Mouse (Mus musculus): ENCODE results near the gene Klf12. TPM values are rescaled to one million over a fixed set of nuclear protein-coding genes. Genes with fewer than 3 reads are reported as not detected.

The Klf12 gene
- polyA plus RNA-seq, 2 experiments, result 2.8 to 3.2 TPM

- Histone ChIP-seq H3K27ac (no peak overlapping the region; the same call in 1 of the 2 replicates), H3K4me3 (ENCODE audit: insufficient read depth in 1 of 2, low read depth in 2 of 2, low read length in 2 of 2) (peak overlapping the region; percentile 45 to 47), H3K36me3 (replicated peaks; ENCODE audit: control insufficient read depth, insufficient read depth, low read depth) (no peaks in the 10 kb centered on the region), H3K4me2 (ENCODE audit: low read depth) (peak overlapping the region; percentile 58), H3K9ac (replicated peaks) (peak overlapping the region; percentile 41; the same call in 1 of the 2 replicates), H3K4me1 (replicated peaks; ENCODE audit: control insufficient read depth in 2 of 2, insufficient read depth in 2 of 2, low read length in 1 of 2) (no peaks in the 10 kb centered on the region; a peak in 1 of 4 replicates), H3K9me3 (ENCODE audit: control insufficient read depth, low read length) (no peaks in the 10 kb centered on the region), H3K27me3 (ENCODE audit: control insufficient read depth, insufficient read depth, low read length) (peaks cover 27% of the 10 kb centered on the region)
- peak in 1 of 3 experiments; percentile 11 for DNase-seq (ENCODE audit: low read depth in 3 of 3, low spot score in 3 of 3)
- ATAC-seq (ENCODE audit: insufficient read depth), result peak; percentile 47
- WGBS (ENCODE audit: insufficient replicate concordance), result under 1% methylated on average over 58 of the region's 60 CpGs
- TF ChIP-seq EP300 (IDR thresholded peaks at IDR 0.05; ENCODE audit: low read depth) (no peak), CTCF (IDR thresholded peaks at IDR 0.05; ENCODE audit: low read depth) (no peak)
Measured at GRCm38 (mm10) chr14:100285656-100286585, 1.4 kb upstream of the Klf12 start.

- Histone ChIP-seq H3K4me3 (ENCODE audit: insufficient read depth in 1 of 2, low read depth in 2 of 2, low read length in 2 of 2) (peak overlapping the region; percentile 45 to 47), H3K36me3 (replicated peaks; ENCODE audit: control insufficient read depth, insufficient read depth, low read depth) (no peaks in the 10 kb centered on the region), H3K9me3 (ENCODE audit: control insufficient read depth, low read length) (no peaks in the 10 kb centered on the region), H3K27me3 (ENCODE audit: control insufficient read depth, insufficient read depth, low read length) (peaks cover 27% of the 10 kb centered on the region), H3K27ac (no peak overlapping the region), H3K4me1 (replicated peaks; ENCODE audit: control insufficient read depth in 2 of 2, insufficient read depth in 2 of 2, low read length in 1 of 2) (no peaks in the 10 kb centered on the region; a peak in 1 of 4 replicates), H3K4me2 (ENCODE audit: low read depth) (peak overlapping the region; percentile 58), H3K9ac (replicated peaks) (0 out of 2 replicates have a peak overlapping the region, but pooled peaks have one; percentile 41)
- TF ChIP-seq EP300 (IDR thresholded peaks at IDR 0.05; ENCODE audit: low read depth) (no peak), CTCF (IDR thresholded peaks at IDR 0.05; ENCODE audit: low read depth) (no peak)
- ATAC-seq (ENCODE audit: insufficient read depth), result peak; percentile 79
- DNase-seq (ENCODE audit: low read depth in 3 of 3, low spot score in 3 of 3), result peak; percentile 30 to 38 (median 30)
- WGBS (ENCODE audit: insufficient replicate concordance), result 1% methylated on average over 41 of the region's 48 CpGs
Measured at GRCm38 (mm10) chr14:100284861-100285655, 579 bp upstream of the Klf12 start.

- Histone ChIP-seq H3K36me3 (replicated peaks; ENCODE audit: control insufficient read depth, insufficient read depth, low read depth) (no peaks in the 10 kb centered on the region), H3K4me1 (replicated peaks; ENCODE audit: control insufficient read depth in 2 of 2, insufficient read depth in 2 of 2, low read length in 1 of 2) (no peaks in the 10 kb centered on the region; a peak in 1 of 4 replicates)
- ATAC-seq (ENCODE audit: insufficient read depth), result no peak
Measured at GRCm38 (mm10) chr14:100283411-100284118, 914 bp downstream of the Klf12 start.

GRCm38 (mm10) chr14:100282651-100283050, 1.8 kb downstream of the Klf12 start:
- Histone ChIP-seq H3K27ac (no peak overlapping the region), H3K4me2 (ENCODE audit: low read depth) (peak overlapping the region; percentile 37), H3K4me1 (replicated peaks; ENCODE audit: control insufficient read depth in 2 of 2, insufficient read depth in 2 of 2, low read length in 1 of 2) (no peaks in the 10 kb centered on the region; a peak in 1 of 4 replicates), H3K9me3 (ENCODE audit: control insufficient read depth, low read length) (no peaks in the 10 kb centered on the region), H3K9ac (replicated peaks) (no peak overlapping the region), H3K4me3 (ENCODE audit: insufficient read depth in 1 of 2, low read depth in 2 of 2, low read length in 2 of 2) (peak overlapping the region in 1 of 2 experiments; percentile 45; a peak in 2 of 4 replicates), H3K27me3 (ENCODE audit: control insufficient read depth, insufficient read depth, low read length) (peaks cover 27% of the 10 kb centered on the region), H3K36me3 (replicated peaks; ENCODE audit: control insufficient read depth, insufficient read depth, low read depth) (no peaks in the 10 kb centered on the region)
- TF ChIP-seq EP300 (IDR thresholded peaks at IDR 0.05; ENCODE audit: low read depth), result no peak
- ATAC-seq (ENCODE audit: insufficient read depth), result no peak
- DNase-seq (ENCODE audit: low read depth in 3 of 3, low spot score in 3 of 3), result no peak
- 2% methylated on average over 7 of the region's 7 CpGs for WGBS (ENCODE audit: insufficient replicate concordance)

More at GRCm38 (mm10) chr14:100283411-100284118, 914 bp downstream of the Klf12 start:
- Histone ChIP-seq H3K27me3 (ENCODE audit: control insufficient read depth, insufficient read depth, low read length) (peaks cover 27% of the 10 kb centered on the region), H3K4me2 (ENCODE audit: low read depth) (peak overlapping the region; percentile 37), H3K27ac (no peak overlapping the region), H3K4me3 (ENCODE audit: insufficient read depth in 1 of 2, low read depth in 2 of 2, low read length in 2 of 2) (peak overlapping the region; percentile 45 to 61), H3K9ac (replicated peaks) (no peak overlapping the region), H3K9me3 (ENCODE audit: control insufficient read depth, low read length) (no peaks in the 10 kb centered on the region)
- TF ChIP-seq CTCF (IDR thresholded peaks at IDR 0.05; ENCODE audit: low read depth) (no peak), EP300 (IDR thresholded peaks at IDR 0.05; ENCODE audit: low read depth) (no peak)
- no peak for DNase-seq (ENCODE audit: low read depth in 3 of 3, low spot score in 3 of 3)
- WGBS (ENCODE audit: insufficient replicate concordance), result 3% methylated on average over 27 of the region's 27 CpGs
